Mouse (Mus musculus) bone marrow macrophage, adult 2 months (primary cell): ENCODE measurements at regions not wholly inside any gene's neighbourhood (a gene's known extent, or its start where the extent isn't known, plus 50 kb on each side); places are given as distances from the start of the nearest gene placed in this dataset.

Experiments
- H3K27ac ChIP-seq: 2 replicates; pipeline ENCODE4 v1.5.1; 2012; ENCODE audit warnings: low read depth, low read length; ENCODE audit not compliant: insufficient read depth
- H3K4me1 ChIP-seq: 2 replicates; pipeline ENCODE4 v1.6.1; 2012; ENCODE audit warnings: low read length; ENCODE audit not compliant: control insufficient read depth, insufficient read depth
- H3K4me3 ChIP-seq: 2 replicates; pipeline ENCODE4 v1.5.1; 2012; ENCODE audit warnings: mild to moderate bottlenecking, low read length, moderate library complexity; ENCODE audit not compliant: insufficient read depth
- CTCF ChIP-seq: IDR thresholded peaks from 2 replicates; pipeline ENCODE4 v1.5.1; 2012; ENCODE audit warnings: low read depth, mild to moderate bottlenecking, low read length, moderate library complexity
- POLR2A ChIP-seq: IDR thresholded peaks from 2 replicates; pipeline ENCODE4 v1.6.1; 2012; ENCODE audit warnings: mild to moderate bottlenecking, low read depth, low read length, borderline replicate concordance

DNA sequence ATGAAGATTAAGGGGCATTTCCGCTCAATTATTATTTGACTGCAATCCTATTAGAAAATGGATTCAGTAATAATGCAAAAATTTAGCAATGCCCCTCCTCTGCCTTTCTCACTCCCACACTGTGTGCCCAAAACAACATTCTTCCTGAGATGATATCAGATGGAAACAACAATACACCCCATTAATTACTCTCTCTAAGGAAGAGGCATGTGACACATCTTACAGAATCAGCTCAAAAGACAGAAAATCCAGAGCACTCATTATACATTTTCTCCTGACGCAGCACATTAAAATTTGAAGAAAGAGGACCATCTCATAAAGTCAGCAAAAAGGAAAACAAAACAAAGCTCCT lies 333.5 kb downstream of the Ppargc1a start:
- TF ChIP-seq POLR2A (no peak), CTCF (no peak)
- no peaks in the 10 kb centered on the region for H3K4me1 ChIP-seq
- H3K27ac ChIP-seq = no peak overlapping the region
- no peak overlapping the region for H3K4me3 ChIP-seq

DNA sequence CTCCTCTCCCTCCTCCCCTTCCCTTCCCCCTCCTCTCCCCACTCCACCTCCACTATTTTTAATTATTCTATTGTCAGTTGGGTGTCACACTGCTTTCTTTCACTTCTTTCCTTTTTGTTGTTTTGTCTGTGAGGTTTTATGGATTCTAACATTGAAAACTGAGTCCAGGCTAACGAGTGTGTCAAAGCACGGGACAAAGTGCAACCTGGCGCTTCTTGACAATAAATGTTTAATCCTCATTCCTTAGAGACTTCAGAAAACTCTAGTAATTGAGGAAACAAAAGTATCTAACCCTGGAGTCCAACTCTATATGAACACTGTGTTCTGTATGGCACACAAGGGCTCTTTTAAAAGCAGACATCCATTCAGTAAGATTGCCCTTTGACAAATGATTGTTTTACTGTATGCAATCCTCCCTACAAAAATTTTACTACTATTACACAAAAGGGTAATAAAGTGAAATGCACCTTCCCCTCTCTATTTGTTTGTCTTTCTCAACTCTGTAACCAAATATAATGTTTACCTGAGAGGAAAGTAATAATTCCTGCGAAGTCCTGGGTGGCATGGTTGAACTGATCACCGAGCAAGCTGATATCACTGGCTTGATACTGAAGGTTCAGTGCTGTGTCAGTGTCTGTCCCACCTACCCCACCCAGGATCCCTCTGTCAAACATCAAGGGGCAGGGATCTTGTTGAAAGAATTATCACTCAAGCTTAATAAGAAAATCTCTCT lies 334.1 kb downstream of the Ppargc1a start:
- H3K4me1 ChIP-seq = no peaks in the 10 kb centered on the region
- H3K27ac ChIP-seq = no peak overlapping the region
- H3K4me3 ChIP-seq = no peak overlapping the region
- TF ChIP-seq CTCF = no peak
- TF ChIP-seq POLR2A = no peak

DNA sequence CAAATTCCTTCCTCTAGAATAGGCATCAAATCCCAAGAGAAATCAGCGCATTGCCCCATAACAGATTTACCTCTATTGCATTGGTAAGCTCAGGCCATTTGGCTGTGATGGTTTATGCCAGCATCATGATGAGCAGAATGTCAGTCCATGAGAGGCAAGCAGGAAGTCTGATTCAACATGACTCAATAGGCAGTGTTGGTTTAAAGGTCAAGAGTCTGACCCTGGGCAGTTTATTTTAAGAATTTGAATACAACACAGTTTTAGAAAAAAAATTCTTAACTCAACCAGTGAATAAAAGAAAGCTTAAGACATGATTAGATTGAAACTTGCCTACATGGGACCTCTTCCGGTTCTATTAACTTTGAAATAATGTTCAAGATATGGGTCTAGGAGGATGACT lies 337.7 kb downstream of the Ppargc1a start:
- no peaks in the 10 kb centered on the region for H3K4me1 ChIP-seq
- TF ChIP-seq POLR2A = no peak
- no peak for TF ChIP-seq CTCF
- no peak overlapping the region for H3K27ac ChIP-seq
- no peak overlapping the region for H3K4me3 ChIP-seq

DNA sequence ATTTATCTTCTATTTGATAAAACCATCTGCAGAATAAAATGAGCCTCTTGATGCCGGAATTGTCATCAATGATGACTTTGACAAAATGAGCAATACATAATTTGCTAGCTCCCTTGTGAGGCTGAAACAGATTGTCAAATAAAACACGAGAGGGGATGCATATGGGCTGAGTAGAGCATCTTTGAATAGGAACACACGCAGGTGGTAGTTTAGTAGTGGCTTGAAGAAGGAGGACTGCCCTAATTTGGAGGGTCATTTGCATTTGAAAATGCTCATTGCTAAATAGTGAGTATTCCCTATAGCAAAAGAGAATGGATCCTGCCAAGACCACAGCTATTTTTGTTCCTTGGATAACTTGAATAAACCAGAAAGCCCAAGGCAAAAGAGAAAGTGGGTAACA lies 339.5 kb downstream of the Ppargc1a start:
- no peak for TF ChIP-seq CTCF
- TF ChIP-seq POLR2A = no peak
- Histone ChIP-seq H3K27ac (no peak overlapping the region), H3K4me3 (no peak overlapping the region), H3K4me1 (no peaks in the 10 kb centered on the region)

DNA sequence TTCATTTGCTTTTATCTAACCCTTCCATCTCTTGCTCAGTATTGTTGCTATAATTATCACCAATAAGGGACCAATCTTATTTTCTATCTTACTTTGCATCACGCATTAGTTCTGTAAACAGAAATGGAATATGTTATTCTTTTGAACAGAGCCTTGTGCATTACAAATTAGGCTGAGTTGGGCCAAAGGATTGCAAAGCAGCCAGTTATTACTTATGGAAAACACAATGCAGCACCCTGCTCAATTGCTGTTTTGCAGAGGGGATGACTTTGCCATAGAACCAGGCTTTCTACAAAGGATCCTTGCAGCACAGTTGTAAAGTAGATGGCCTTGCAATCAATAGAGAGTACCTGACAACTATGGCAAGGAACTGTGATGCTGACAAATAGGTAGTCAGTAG lies 364.3 kb downstream of the Ppargc1a start:
- no peak overlapping the region for H3K4me3 ChIP-seq
- TF ChIP-seq CTCF = no peak
- TF ChIP-seq POLR2A = no peak

DNA sequence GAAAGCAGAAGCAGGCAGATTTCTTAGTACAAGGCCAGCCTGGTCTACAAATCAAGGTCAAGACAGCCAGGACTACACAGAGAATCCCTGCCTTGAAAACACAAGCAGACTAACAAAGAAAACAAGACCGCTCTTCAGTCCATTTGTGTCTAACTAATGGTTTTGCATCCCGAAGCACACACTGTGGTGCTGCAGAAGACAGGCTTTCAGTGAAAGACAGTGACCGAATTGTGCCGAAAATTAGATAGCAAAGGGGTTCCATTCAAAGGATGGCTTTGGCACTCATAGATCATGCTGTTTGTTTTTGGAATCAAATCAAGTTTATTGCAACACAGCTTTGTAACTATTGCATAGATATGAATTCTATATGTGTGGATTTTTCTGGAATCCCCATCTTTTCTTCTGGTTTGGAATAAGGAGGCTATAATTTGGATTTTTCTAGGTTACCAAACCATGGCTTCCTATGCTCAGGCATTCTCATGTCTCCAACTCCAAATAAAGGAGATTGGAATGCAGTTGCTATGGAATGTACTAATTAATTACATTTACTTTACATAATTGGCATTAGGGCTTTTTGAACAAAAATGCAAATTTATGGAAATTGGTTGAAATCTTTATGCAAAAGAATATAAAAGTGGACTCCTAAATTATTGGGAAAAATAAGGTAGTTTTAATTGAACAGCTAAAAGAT lies 364.9 kb downstream of the Ppargc1a start:
- H3K4me1 ChIP-seq = no peaks in the 10 kb centered on the region
- H3K27ac ChIP-seq = no peak overlapping the region
- no peak overlapping the region for H3K4me3 ChIP-seq
- TF ChIP-seq CTCF = no peak
- no peak for TF ChIP-seq POLR2A

More for the DNA sequence above, 364.3 kb downstream of the Ppargc1a start:
- Histone ChIP-seq H3K4me1 (no peaks in the 10 kb centered on the region), H3K27ac (no peak overlapping the region)

DNA sequence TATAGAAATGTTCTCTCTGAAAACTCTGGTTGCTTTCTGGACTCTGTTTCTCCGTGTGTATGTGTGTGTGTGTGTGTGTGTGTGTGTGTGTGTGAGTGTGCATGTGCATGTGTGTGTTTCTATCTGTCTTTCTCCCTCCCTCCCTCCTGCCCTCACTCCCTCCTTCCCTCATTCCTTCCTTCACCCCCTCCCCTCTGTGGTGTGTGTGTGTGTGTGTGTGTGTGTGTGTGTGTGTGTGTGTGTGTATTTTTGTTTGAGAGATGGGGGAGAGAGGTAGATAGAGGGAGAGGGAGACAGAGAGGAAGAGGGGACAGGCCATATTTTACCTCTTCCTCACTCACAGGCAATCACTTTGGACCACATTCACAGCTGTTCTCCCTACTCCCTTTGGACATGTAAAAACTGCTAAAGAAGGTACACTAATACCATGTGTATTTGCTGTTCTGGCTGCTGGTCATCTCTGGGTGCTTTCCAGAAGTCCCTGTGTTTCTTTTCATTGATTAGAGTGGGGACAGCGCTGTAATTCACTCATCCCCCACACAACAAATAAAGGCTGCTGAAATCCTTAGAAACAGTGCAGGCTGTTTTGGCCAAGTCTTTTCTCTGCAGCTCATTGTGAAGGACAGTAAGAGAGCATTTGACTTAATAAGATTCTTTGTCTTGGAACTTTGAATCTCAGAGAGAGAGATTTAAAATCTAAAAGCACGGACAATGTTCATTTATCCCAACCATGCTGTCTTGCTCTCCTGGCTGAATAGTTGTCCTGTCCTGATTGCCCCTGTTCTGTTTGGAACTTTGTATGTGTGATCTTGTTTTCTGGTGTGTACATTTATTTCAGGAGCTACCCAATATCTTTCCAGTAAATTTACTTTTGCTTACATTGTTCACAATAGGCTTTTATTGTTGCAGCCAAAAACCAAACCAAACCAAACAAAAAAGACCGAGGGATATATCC lies 370.9 kb downstream of the Ppargc1a start:
- TF ChIP-seq POLR2A (no peak), CTCF (no peak)
- H3K27ac ChIP-seq = no peak overlapping the region
- no peaks in the 10 kb centered on the region for H3K4me1 ChIP-seq
- H3K4me3 ChIP-seq = no peak overlapping the region

DNA sequence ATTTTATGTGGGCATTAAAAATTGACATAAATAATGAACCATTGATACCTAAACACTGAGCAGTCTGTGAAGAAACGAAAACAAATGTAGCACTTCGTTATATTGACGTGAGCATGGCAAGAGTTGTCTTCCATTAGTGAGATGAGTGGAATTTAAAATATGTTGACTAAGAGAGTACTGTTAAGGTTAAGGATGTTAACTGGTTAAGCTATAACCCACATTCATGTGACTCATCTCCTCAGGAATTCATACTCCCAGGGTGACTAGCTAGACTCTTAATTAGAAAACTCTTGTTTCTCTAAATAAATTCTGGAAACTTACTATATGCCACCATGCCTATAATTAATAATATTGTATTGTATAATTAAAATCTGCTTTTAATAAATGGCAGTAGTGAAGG lies 376.9 kb downstream of the Ppargc1a start:
- no peak overlapping the region for H3K27ac ChIP-seq
- no peaks in the 10 kb centered on the region for H3K4me1 ChIP-seq
- no peak for TF ChIP-seq CTCF
- no peak for TF ChIP-seq POLR2A
- no peak overlapping the region for H3K4me3 ChIP-seq

DNA sequence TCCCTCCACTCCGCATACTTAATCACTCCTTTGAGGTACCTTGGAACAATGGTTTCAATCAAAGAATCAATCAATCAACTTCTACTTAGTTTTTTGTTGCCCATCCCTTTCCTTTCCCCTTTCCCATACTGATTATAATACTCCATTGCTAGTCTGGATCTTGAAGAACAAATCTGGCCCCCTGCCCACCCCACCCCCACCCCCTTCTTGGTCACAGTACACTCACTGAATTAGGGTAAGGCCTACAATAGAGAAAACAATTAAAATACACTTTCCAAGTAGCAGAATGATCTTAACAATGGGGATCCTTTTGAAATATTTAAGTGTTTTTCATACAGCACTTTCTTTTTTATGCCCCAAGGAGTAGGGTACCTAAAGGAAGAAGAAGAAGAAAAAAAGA lies 397.7 kb downstream of the Ppargc1a start:
- TF ChIP-seq CTCF (no peak), POLR2A (no peak)
- H3K4me1 ChIP-seq = no peaks in the 10 kb centered on the region
- H3K27ac ChIP-seq = no peak overlapping the region
- no peak overlapping the region for H3K4me3 ChIP-seq
